Mouse (Mus musculus): ENCODE results near the gene Git1. TPM values are rescaled to one million over a fixed set of nuclear protein-coding genes. Genes with fewer than 3 reads are reported as not detected.

Gene Git1
- total RNA-seq, 2 experiments from 2014 or later, result 247 to 261 TPM

- intact Hi-C loops (cut with DNase I), result no loop called here
- DNase-seq (ENCODE audit: low spot score in 2 of 2), result no peak
These were observed 20.6 kb upstream of the Git1 start for GRCm38 (mm10) chr11:77472775-77473174.

GRCm38 (mm10) chr11:77476216-77476615 is 17.1 kb upstream of the Git1 start:
- no peak for DNase-seq (ENCODE audit: low spot score in 2 of 2)
- intact Hi-C loops (cut with DNase I), result no loop called here

- no peak for DNase-seq (ENCODE audit: low spot score in 2 of 2)
- intact Hi-C loops (cut with DNase I), result no loop called here
These were observed 16.5 kb upstream of the Git1 start for GRCm38 (mm10) chr11:77476895-77477294.

- no peak for DNase-seq (ENCODE audit: low spot score in 2 of 2)
- intact Hi-C loops (cut with DNase I), result no loop called here
These were observed 10.3 kb upstream of the Git1 start for GRCm38 (mm10) chr11:77483043-77483442.

GRCm38 (mm10) chr11:77483510-77484255 is 9.7 kb upstream of the Git1 start:
- no peak for DNase-seq (ENCODE audit: low spot score in 2 of 2)
- intact Hi-C loops (cut with DNase I), result no loop called here

- DNase-seq (ENCODE audit: low spot score in 2 of 2), result no peak
- intact Hi-C loops (cut with DNase I), result no loop called here
These were observed 8.1 kb upstream of the Git1 start for GRCm38 (mm10) chr11:77485229-77485628.

GRCm38 (mm10) chr11:77486798-77487197 is 6.6 kb upstream of the Git1 start:
- no peak for DNase-seq (ENCODE audit: low spot score in 2 of 2)
- intact Hi-C loops (cut with DNase I), result no loop called here

GRCm38 (mm10) chr11:77488771-77489581 is 4.4 kb upstream of the Git1 start:
- DNase-seq (ENCODE audit: low spot score in 2 of 2), result no peak
- intact Hi-C loops (cut with DNase I), result no loop called here

- DNase-seq (ENCODE audit: low spot score in 2 of 2), result peak; percentile 79 to 89
- intact Hi-C loops (cut with DNase I), result loop anchor here (2.0 to 5.0 kb wide), 2 partner anchors 118 to 135 kb away; partner anchors contain the start of gene Taok1
These were observed 3.6 kb upstream of the Git1 start, which contains the start of gene Ankrd13b for GRCm38 (mm10) chr11:77489591-77490235. Gene Ankrd13b (minus strand): TSS chr11:77489678.

- intact Hi-C loops (cut with DNase I), result loop anchor here (2.0 to 5.0 kb wide), 2 partner anchors 117 to 134 kb away; partner anchors contain the start of gene Taok1
- peak in 1 of 2 experiments; percentile 61 for DNase-seq (ENCODE audit: low spot score in 2 of 2)
These were observed 2.9 kb upstream of the Git1 start for GRCm38 (mm10) chr11:77490451-77490850.

GRCm38 (mm10) chr11:77491123-77491501 is 2.2 kb upstream of the Git1 start:
- DNase-seq (ENCODE audit: low spot score in 2 of 2), result peak; percentile 87 to 92
- intact Hi-C loops (cut with DNase I), result loop anchor here (2.0 to 5.0 kb wide), 2 partner anchors 116 to 134 kb away; partner anchors contain the start of gene Taok1

- intact Hi-C loops (cut with DNase I), result loop anchor here (2.0 to 5.0 kb wide), 2 partner anchors 116 to 133 kb away; partner anchors contain the start of gene Taok1
- DNase-seq (ENCODE audit: low spot score in 2 of 2), result peak; percentile 57 to 92
These were observed 1.7 kb upstream of the Git1 start for GRCm38 (mm10) chr11:77491502-77492291.

- intact Hi-C loops (cut with DNase I), result loop anchor here (5.0 kb wide), 1 partner anchor 115 kb away; the partner anchor contains the start of gene Taok1
- peak; percentile 59 to 78 for DNase-seq (ENCODE audit: low spot score in 2 of 2)
These were observed 971 bp upstream of the Git1 start for GRCm38 (mm10) chr11:77492311-77492871.

- DNase-seq (ENCODE audit: low spot score in 2 of 2), result peak; percentile 91 to 96
- intact Hi-C loops (cut with DNase I), result loop anchor here (5.0 kb wide), 1 partner anchor 114 kb away; the partner anchor contains the start of gene Taok1
These were observed 440 bp upstream of the Git1 start for GRCm38 (mm10) chr11:77492911-77493332.

GRCm38 (mm10) chr11:77494344-77494676 is 948 bp downstream of the Git1 start:
- no peak for DNase-seq (ENCODE audit: low spot score in 2 of 2)
- intact Hi-C loops (cut with DNase I), result loop anchor here (5.0 kb wide), 1 partner anchor 113 kb away; the partner anchor contains the start of gene Taok1

- no peak for DNase-seq (ENCODE audit: low spot score in 2 of 2)
- intact Hi-C loops (cut with DNase I), result loop anchor here (5.0 kb wide), 1 partner anchor 113 kb away; the partner anchor contains the start of gene Taok1
These were observed 1.4 kb downstream of the Git1 start for GRCm38 (mm10) chr11:77494782-77495181.

GRCm38 (mm10) chr11:77495507-77495906 is 2.1 kb downstream of the Git1 start:
- intact Hi-C loops (cut with DNase I), result no loop called here
- no peak for DNase-seq (ENCODE audit: low spot score in 2 of 2)

GRCm38 (mm10) chr11:77497341-77497756 is 4.0 kb downstream of the Git1 start:
- peak in 1 of 2 experiments; percentile 45 for DNase-seq (ENCODE audit: low spot score in 2 of 2)
- intact Hi-C loops (cut with DNase I), result no loop called here

- DNase-seq (ENCODE audit: low spot score in 2 of 2), result no peak
- intact Hi-C loops (cut with DNase I), result no loop called here
These were observed 4.5 kb downstream of the Git1 start for GRCm38 (mm10) chr11:77497851-77498250.

Data from left cerebral cortex, postnatal 25 days (tissue).